Mouse (Mus musculus): ENCODE results near the gene Tecpr2.

- TF ChIP-seq POLR2A (IDR thresholded peaks at IDR 0.05; ENCODE audit: control insufficient read depth in 1 of 2, insufficient read depth in 1 of 2, low read depth in 1 of 2, low read length in 2 of 2, poor library complexity in 1 of 2), result no peak
- TF ChIP-seq E2F4 (IDR thresholded peaks at IDR 0.05; ENCODE audit: borderline replicate concordance, low read depth, low read length), result no peak
- no peak for TF ChIP-seq MEF2A (IDR thresholded peaks at IDR 0.05; ENCODE audit: extremely low read depth, insufficient replicate concordance, low read depth, low read length, poor library complexity, severe bottlenecking)
- TF ChIP-seq EP300 (IDR thresholded peaks at IDR 0.05; ENCODE audit: low read depth in 1 of 2, low read length in 2 of 2), result no peak
These were observed 34.0 kb upstream of the Tecpr2 start for GRCm38 (mm10) chr12:110854786-110855737.

All from MEL (cell line).